ENCODE assay signal across 10 mouse cellular contexts in genomic region chr7:140153383-140153782, GRCm38 (mm10). TPM values are rescaled to one million over a fixed set of nuclear protein-coding genes. Genes with fewer than 3 reads are reported as not detected.
DNase-seq lines count a peak whose midpoint lies in the region; ATAC-seq and TF ChIP-seq lines count a peak whose summit lies in the region.
"Had no signal": no experiment of that assay in that cellular context is flagged by ENCODE, and none has a peak within 500 bp of the region (broad histone marks: within the 10 kb centered on the region; RNA-seq: fewer than 3 reads in every experiment).

No protein-coding gene starts in this region.

- H3K9ac ChIP-seq in lung, embryonic 15.5 days: no peak overlapping the region
- peak overlapping the region; percentile 70 for H3K9ac ChIP-seq in forebrain, embryonic 16.5 days (replicated peaks; ENCODE audit: low read depth, low read length)
- 0 out of 2 replicates have a peak overlapping the region, but pooled peaks have one; percentile 37 for H3K9ac ChIP-seq in intestine, embryonic 16.5 days (ENCODE audit: low read depth, low read length)
- peak overlapping the region; percentile 63 for H3K9ac ChIP-seq in midbrain, embryonic 15.5 days

- TF ChIP-seq POLR2A in lung, adult 2 months (IDR thresholded peaks at IDR 0.05; ENCODE audit: borderline replicate concordance, extremely low read depth, low read depth, low read length): no peak

- peaks cover 44% of the 10 kb centered on the region for H3K27me3 ChIP-seq in lung, embryonic 15.5 days
- no peaks in the 10 kb centered on the region for H3K27me3 ChIP-seq in forebrain, embryonic 16.5 days (replicated peaks; ENCODE audit: control insufficient read depth, insufficient read depth, low read length)
- peaks cover 21% of the 10 kb centered on the region for H3K27me3 ChIP-seq in intestine, embryonic 16.5 days (replicated peaks; ENCODE audit: control insufficient read depth, insufficient read depth, low read length)
- H3K27me3 ChIP-seq in midbrain, embryonic 15.5 days (replicated peaks): no peaks in the 10 kb centered on the region

- H3K4me2 ChIP-seq in lung, embryonic 15.5 days: peak overlapping the region; percentile 48
- H3K4me2 ChIP-seq in forebrain, embryonic 16.5 days (ENCODE audit: low read length): peak overlapping the region; percentile 67
- H3K4me2 ChIP-seq in intestine, embryonic 16.5 days (ENCODE audit: low read depth, low read length): peak overlapping the region; percentile 46
- peak overlapping the region; percentile 93 for H3K4me2 ChIP-seq in midbrain, embryonic 15.5 days

- H3K9me3 ChIP-seq in lung, embryonic 15.5 days: no peaks in the 10 kb centered on the region
- H3K9me3 ChIP-seq in forebrain, embryonic 16.5 days (ENCODE audit: control insufficient read depth, low read length): no peaks in the 10 kb centered on the region
- no peaks in the 10 kb centered on the region for H3K9me3 ChIP-seq in intestine, embryonic 16.5 days (ENCODE audit: control insufficient read depth, low read length)
- no peaks in the 10 kb centered on the region for H3K9me3 ChIP-seq in midbrain, embryonic 15.5 days

- no peak for TF ChIP-seq CTCF in lung, adult 2 months (IDR thresholded peaks at IDR 0.05; ENCODE audit: insufficient read depth, low read length)

- DNase-seq in lung, adult 2 months: no peak
- DNase-seq in cerebellum, adult 9-10 months: peak; percentile 67
- no peak for DNase-seq in spleen, postnatal 10 days (ENCODE audit: low spot score in 2 of 2)
- no peak for DNase-seq in gastrocnemius, adult 8-10 months (ENCODE audit: low spot score in 2 of 2)

- peak; percentile 39; the same call in 1 of the 2 replicates for ATAC-seq in lung, embryonic 15.5 days (ENCODE audit: borderline replicate concordance, extremely low read depth, low FRiP score, low TSS enrichment)
- peak; percentile 32 for ATAC-seq in forebrain, embryonic 16.5 days
- peak; percentile 16; the same call in 1 of the 2 replicates for ATAC-seq in intestine, embryonic 16.5 days
- ATAC-seq in midbrain, embryonic 15.5 days (replicated peaks): peak; percentile 43

- WGBS in lung, embryonic 15.5 days: 3% methylated on average over 28 of the region's 28 CpGs
- 5% methylated on average over 28 of the region's 28 CpGs for WGBS in lung, adult 2 months
- 6% methylated on average over 28 of the region's 28 CpGs for WGBS in forebrain, embryonic 16.5 days
- WGBS in intestine, embryonic 16.5 days: 2% methylated on average over 28 of the region's 28 CpGs
- WGBS in midbrain, embryonic 15.5 days: 4% methylated on average over 28 of the region's 28 CpGs

- peak overlapping the region; percentile 21; the same call in 1 of the 2 replicates for H3K4me3 ChIP-seq in lung, embryonic 15.5 days
- no peak overlapping the region for H3K4me3 ChIP-seq in lung, adult 2 months (replicated peaks; ENCODE audit: extremely low read depth, low read depth, low read length)
- peak overlapping the region; percentile 50 for H3K4me3 ChIP-seq in forebrain, embryonic 16.5 days (replicated peaks; ENCODE audit: low read length)
- peak overlapping the region; percentile 25 for H3K4me3 ChIP-seq in intestine, embryonic 16.5 days (ENCODE audit: low read length)
- peak overlapping the region; percentile 47 for H3K4me3 ChIP-seq in midbrain, embryonic 15.5 days

- no peak overlapping the region for H3K27ac ChIP-seq in lung, embryonic 15.5 days
- H3K27ac ChIP-seq in forebrain, embryonic 16.5 days (ENCODE audit: low read length): no peak overlapping the region
- H3K27ac ChIP-seq in intestine, embryonic 16.5 days (ENCODE audit: low read length): no peak overlapping the region
- peak overlapping the region; percentile 84 for H3K27ac ChIP-seq in midbrain, embryonic 15.5 days

- H3K36me3 ChIP-seq in lung, embryonic 15.5 days: no peaks in the 10 kb centered on the region
- no peaks in the 10 kb centered on the region for H3K36me3 ChIP-seq in forebrain, embryonic 16.5 days (ENCODE audit: control insufficient read depth, insufficient read depth)
- no peaks in the 10 kb centered on the region for H3K36me3 ChIP-seq in intestine, embryonic 16.5 days (ENCODE audit: control insufficient read depth, insufficient read depth, low read length)
- H3K36me3 ChIP-seq in midbrain, embryonic 15.5 days (replicated peaks): no peaks in the 10 kb centered on the region

- H3K4me1 ChIP-seq in lung, embryonic 15.5 days: peaks cover 6% of the 10 kb centered on the region; the same call in 1 of the 2 replicates
- no peaks in the 10 kb centered on the region for H3K4me1 ChIP-seq in lung, adult 2 months (ENCODE audit: control insufficient read depth, insufficient read depth, low read length)
- H3K4me1 ChIP-seq in forebrain, embryonic 16.5 days (replicated peaks; ENCODE audit: control insufficient read depth, insufficient read depth, low read length): peaks cover 14% of the 10 kb centered on the region
- H3K4me1 ChIP-seq in intestine, embryonic 16.5 days (ENCODE audit: control insufficient read depth, insufficient read depth, low read length): 0 out of 2 replicates have a peak, but pooled peaks cover 4% of the 10 kb centered on the region
- peaks cover 15% of the 10 kb centered on the region for H3K4me1 ChIP-seq in midbrain, embryonic 15.5 days

RNA-seq across cellular contexts. Expression of gene Sprn, which starts 1.3 kb away (rescaled TPM):
- 0.11 and 0.27 TPM in 2 replicates for polyA plus RNA-seq in lung, embryonic 15.5 days (2015; fragmentation: Nextera tagmentation; extraction: Ambion mirVana)
- polyA plus RNA-seq in lung, adult 2 months (2012; rRNA removed): 0.25 and 0.27 TPM in 2 replicates
- polyA plus RNA-seq in forebrain, embryonic 16.5 days (2015; fragmentation: Nextera tagmentation; extraction: Ambion mirVana): 15.7 and 19.1 TPM in 2 replicates
- polyA plus RNA-seq in intestine, embryonic 16.5 days (2015; fragmentation: Nextera tagmentation; extraction: Ambion mirVana): 0.89 and 1.4 TPM in 2 replicates
- polyA plus RNA-seq in midbrain, embryonic 15.5 days (2015; fragmentation: Nextera tagmentation; extraction: Ambion mirVana): 23.7 and 25.5 TPM in 2 replicates
- total RNA-seq in gastrocnemius, adult 8-10 months (2022): under 1 TPM; 0.07 to 0.22 (median 0.16) TPM

RNA-seq across cellular contexts. Expression of gene Olfr522, which starts 11.2 kb away (rescaled TPM):
- polyA plus RNA-seq in lung, embryonic 15.5 days (2015; fragmentation: Nextera tagmentation; extraction: Ambion mirVana): not detected in 2 replicates
- not detected in 2 replicates for polyA plus RNA-seq in lung, adult 2 months (2012; rRNA removed)
- not detected in 2 replicates for polyA plus RNA-seq in forebrain, embryonic 16.5 days (2015; fragmentation: Nextera tagmentation; extraction: Ambion mirVana)
- polyA plus RNA-seq in intestine, embryonic 16.5 days (2015; fragmentation: Nextera tagmentation; extraction: Ambion mirVana): not detected in 2 replicates
- polyA plus RNA-seq in midbrain, embryonic 15.5 days (2015; fragmentation: Nextera tagmentation; extraction: Ambion mirVana): not detected in 2 replicates
- not detected for total RNA-seq in gastrocnemius, adult 8-10 months (2022)
- total RNA-seq: adrenal gland, adult 18-20 months; layer of hippocampus, postnatal 14 days had no signal

RNA-seq across cellular contexts. Expression of gene Mtg1, which starts 16.0 kb away (rescaled TPM):
- 25.2 and 26.2 TPM in 2 replicates for polyA plus RNA-seq in lung, embryonic 15.5 days (2015; fragmentation: Nextera tagmentation; extraction: Ambion mirVana)
- polyA plus RNA-seq in lung, adult 2 months (2012; rRNA removed): 14.7 and 18.2 TPM in 2 replicates
- 34.6 and 36.5 TPM in 2 replicates for polyA plus RNA-seq in forebrain, embryonic 16.5 days (2015; fragmentation: Nextera tagmentation; extraction: Ambion mirVana)
- polyA plus RNA-seq in intestine, embryonic 16.5 days (2015; fragmentation: Nextera tagmentation; extraction: Ambion mirVana): 31.1 and 33.3 TPM in 2 replicates
- 32.4 and 34.8 TPM in 2 replicates for polyA plus RNA-seq in midbrain, embryonic 15.5 days (2015; fragmentation: Nextera tagmentation; extraction: Ambion mirVana)
- total RNA-seq in gastrocnemius, adult 8-10 months (2022): 10 to 100 TPM; 24.2 to 28.0 (median 25.1) TPM

RNA-seq across cellular contexts. Expression of gene Olfr523, which starts 19.6 kb away (rescaled TPM):
- polyA plus RNA-seq in lung, embryonic 15.5 days (2015; fragmentation: Nextera tagmentation; extraction: Ambion mirVana): not detected in 2 replicates
- not detected in 2 replicates for polyA plus RNA-seq in lung, adult 2 months (2012; rRNA removed)
- not detected in 2 replicates for polyA plus RNA-seq in forebrain, embryonic 16.5 days (2015; fragmentation: Nextera tagmentation; extraction: Ambion mirVana)
- not detected in 2 replicates for polyA plus RNA-seq in intestine, embryonic 16.5 days (2015; fragmentation: Nextera tagmentation; extraction: Ambion mirVana)
- polyA plus RNA-seq in midbrain, embryonic 15.5 days (2015; fragmentation: Nextera tagmentation; extraction: Ambion mirVana): not detected in 2 replicates
- not detected for total RNA-seq in gastrocnemius, adult 8-10 months (2022)
- total RNA-seq: adrenal gland, adult 18-20 months had no signal

RNA-seq across cellular contexts. Expression of gene Echs1, which starts 37.1 kb away (rescaled TPM):
- polyA plus RNA-seq in lung, embryonic 15.5 days (2015; fragmentation: Nextera tagmentation; extraction: Ambion mirVana): 145 and 147 TPM in 2 replicates
- polyA plus RNA-seq in lung, adult 2 months (2012; rRNA removed): 62.4 and 71.8 TPM in 2 replicates
- polyA plus RNA-seq in forebrain, embryonic 16.5 days (2015; fragmentation: Nextera tagmentation; extraction: Ambion mirVana): 107 and 119 TPM in 2 replicates
- 216 and 217 TPM in 2 replicates for polyA plus RNA-seq in intestine, embryonic 16.5 days (2015; fragmentation: Nextera tagmentation; extraction: Ambion mirVana)
- 107 and 108 TPM in 2 replicates for polyA plus RNA-seq in midbrain, embryonic 15.5 days (2015; fragmentation: Nextera tagmentation; extraction: Ambion mirVana)
- total RNA-seq in gastrocnemius, adult 8-10 months (2022): 100 to 1,000 TPM; 113 to 159 (median 136) TPM
